Mouse (Mus musculus): ENCODE measurements around the gene Aig1.

DNA sequence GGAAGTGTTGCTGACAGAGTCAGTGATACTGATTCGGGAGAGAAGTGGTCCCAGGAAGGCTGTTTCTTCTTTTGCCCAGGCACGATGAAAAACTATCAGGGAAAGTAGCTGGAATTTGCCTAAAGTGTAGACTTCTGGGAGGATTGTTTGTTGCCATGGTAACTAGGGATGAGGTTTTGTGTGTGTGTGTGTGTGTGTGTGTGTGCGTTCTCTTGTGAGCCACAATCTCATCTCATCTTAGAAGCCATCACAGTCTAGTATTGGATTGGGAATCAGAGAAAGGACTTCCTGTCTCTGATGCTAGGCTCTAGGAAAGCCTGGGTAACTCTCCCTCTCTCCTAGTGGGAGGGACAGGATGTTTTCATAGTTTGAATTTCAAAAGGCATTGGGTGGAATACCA is 237.0 kb downstream of the Aig1 start:
- TF ChIP-seq POLR2A (IDR thresholded peaks at IDR 0.05; ENCODE audit: control insufficient read depth in 1 of 2, insufficient read depth in 1 of 2, low read depth in 1 of 2, low read length in 2 of 2, poor library complexity in 1 of 2): no peak
- TF ChIP-seq CHD2 (IDR thresholded peaks at IDR 0.05; ENCODE audit: low read length): no peak
- TF ChIP-seq EP300 (IDR thresholded peaks at IDR 0.05; ENCODE audit: low read depth in 1 of 2, low read length in 2 of 2): no peak
- TF ChIP-seq GATA1 (IDR thresholded peaks at IDR 0.05; ENCODE audit: low read depth, low read length): no peak
